Mouse (Mus musculus) ES-E14 (cell line): ENCODE results near the gene Hc.

Source experiments
- CHD2 ChIP-seq: IDR thresholded peaks from 2 replicates; pipeline ENCODE4 v1.6.1; 2014; ENCODE audit warnings: mild to moderate bottlenecking, low read depth, low read length, inconsistent platforms
- HCFC1 ChIP-seq: IDR thresholded peaks from 2 replicates; pipeline ENCODE4 v1.6.1; 2012; ENCODE audit warnings: low read length, inconsistent platforms, borderline replicate concordance; ENCODE audit not compliant: insufficient read depth
- MAFK ChIP-seq: IDR thresholded peaks from 2 replicates; pipeline ENCODE4 v1.6.1; 2014; ENCODE audit warnings: mild to moderate bottlenecking, low read depth, low read length, inconsistent platforms; ENCODE audit not compliant: insufficient read depth
- ZC3H11A ChIP-seq: IDR thresholded peaks from 2 replicates; pipeline ENCODE4 v1.6.1; 2012; ENCODE audit warnings: low read depth, mild to moderate bottlenecking, inconsistent platforms, low read length, borderline replicate concordance
- ZNF384 ChIP-seq: IDR thresholded peaks from 2 replicates; pipeline ENCODE4 v1.6.1; 2012; ENCODE audit warnings: low read depth, low read length, inconsistent platforms

- TF ChIP-seq MAFK, result no peak
- no peak for TF ChIP-seq CHD2
- no peak for TF ChIP-seq HCFC1
- TF ChIP-seq ZC3H11A, result no peak
- TF ChIP-seq ZNF384, result no peak
Measured at GRCm38 (mm10) chr2:35070275-35070674, 9.0 kb upstream of the Hc start.
